Mouse (Mus musculus) MEL (cell line): ENCODE results near the gene Ces2a. TPM values are rescaled to one million over a fixed set of nuclear protein-coding genes. Genes with fewer than 3 reads are reported as not detected.

ENCODE experiments used
- DNase-seq: peaks from one replicate; pipeline ENCODE4 v3.0.0; 2011; ENCODE audit warnings: low read depth, low spot score
- H3K27ac ChIP-seq: 2 replicates; pipeline ENCODE4 v1.5.1; 2012; ENCODE audit warnings: low read depth, mild to moderate bottlenecking, control low read depth, low read length, moderate library complexity; ENCODE audit not compliant: control insufficient read depth
- H3K27me3 ChIP-seq, 2 experiments: fragments of 150-350 bp in 1 of 2; sonication (generic) in 1 of 2; 2 replicates each; pipeline ENCODE4 v1.6.1; 2012; ENCODE audit warnings: low read length in 2 of 2, mild to moderate bottlenecking in 2 of 2, improper control_type of control experiment in 1 of 2, moderate library complexity in 1 of 2; ENCODE audit not compliant: insufficient read depth in 2 of 2, control insufficient read depth in 1 of 2
- H3K36me3 ChIP-seq, 2 experiments: 2 replicates each; pipeline ENCODE4 v1.6.1; 2012 to 2014; ENCODE audit warnings: low read length in 2 of 2, improper control_type of control experiment in 1 of 2, inconsistent platforms in 1 of 2, mild to moderate bottlenecking in 1 of 2; ENCODE audit not compliant: insufficient read depth in 2 of 2, control insufficient read depth in 1 of 2
- H3K4me1 ChIP-seq, 2 experiments: fragments of 150-350 bp in 1 of 2; sonication (generic) in 1 of 2; 2 replicates each; pipeline ENCODE4 v1.6.1; 2012; ENCODE audit warnings: low read length in 2 of 2, improper control_type of control experiment in 1 of 2, mild to moderate bottlenecking in 1 of 2; ENCODE audit not compliant: insufficient read depth in 2 of 2, control insufficient read depth in 1 of 2
- H3K4me3 ChIP-seq, 2 experiments: fragments of 150-350 bp in 1 of 2; sonication (generic) in 1 of 2; 2 replicates each; pipeline ENCODE4 v1.5.1; 2012; ENCODE audit warnings: low read depth in 2 of 2, low read length in 2 of 2, mild to moderate bottlenecking in 2 of 2, moderate library complexity in 2 of 2, control low read depth in 1 of 2, improper control_type of control experiment in 1 of 2; ENCODE audit not compliant: control insufficient read depth in 1 of 2, insufficient read depth in 1 of 2
- H3K79me2 ChIP-seq: 2 replicates; pipeline ENCODE4 v1.6.1; 2012; ENCODE audit warnings: mild to moderate bottlenecking, low read length, moderate library complexity; ENCODE audit not compliant: control insufficient read depth, poor library complexity, insufficient read depth
- H3K9ac ChIP-seq: 2 replicates; pipeline ENCODE4 v1.6.1; 2012; ENCODE audit warnings: low read depth, mild to moderate bottlenecking, control low read depth, low read length, moderate library complexity; ENCODE audit not compliant: control insufficient read depth, poor library complexity, severe bottlenecking
- H3K9me3 ChIP-seq: fragments of 150-350 bp; sonication (generic); replicated peaks from 2 replicates; pipeline ENCODE4 v1.6.1; 2012; ENCODE audit warnings: mild to moderate bottlenecking, low read length, improper control_type of control experiment, moderate library complexity; ENCODE audit not compliant: insufficient read depth
- CHD2 ChIP-seq: IDR thresholded peaks from 2 replicates; pipeline ENCODE4 v1.6.1; 2011; ENCODE audit warnings: low read length, improper control_type of control experiment
- CTCF ChIP-seq, 3 experiments: IDR thresholded peaks in 2 of 3; conservative IDR thresholded peaks in 1 of 3; 2 replicates each; pipeline ENCODE4 v1.5.1; 2011 to 2012; ENCODE audit warnings: low read length in 3 of 3, low read depth in 2 of 3, mild to moderate bottlenecking in 2 of 3, improper control_type of control experiment in 1 of 3, inconsistent platforms in 1 of 3, mixed read lengths in 1 of 3, moderate library complexity in 1 of 3; ENCODE audit not compliant: control insufficient read depth in 1 of 3, insufficient read depth in 1 of 3, poor library complexity in 1 of 3, severe bottlenecking in 1 of 3
- EP300 ChIP-seq, 2 experiments: IDR thresholded peaks; 2 replicates each; pipeline ENCODE4 v1.6.1; 2011; ENCODE audit warnings: improper control_type of control experiment in 2 of 2, low read length in 2 of 2, low read depth in 1 of 2, mild to moderate bottlenecking in 1 of 2
- ETS1 ChIP-seq: IDR thresholded peaks from 2 replicates; pipeline ENCODE4 v1.6.1; 2012; ENCODE audit warnings: low read depth, mild to moderate bottlenecking, inconsistent platforms, low read length, improper control_type of control experiment, moderate library complexity
- GABPA ChIP-seq: IDR thresholded peaks from 2 replicates; pipeline ENCODE4 v1.6.1; 2012; ENCODE audit warnings: low read depth, mild to moderate bottlenecking, inconsistent platforms, low read length, improper control_type of control experiment, moderate library complexity
- HCFC1 ChIP-seq: IDR thresholded peaks from 2 replicates; pipeline ENCODE4 v1.6.1; 2012; ENCODE audit warnings: low read depth, mild to moderate bottlenecking, inconsistent platforms, low read length, improper control_type of control experiment, moderate library complexity
- KAT2A ChIP-seq: conservative IDR thresholded peaks from 2 replicates; pipeline ENCODE4 v1.6.1; 2012; ENCODE audit warnings: low read depth, low read length, improper control_type of control experiment, inconsistent platforms
- MAX ChIP-seq: IDR thresholded peaks from 2 replicates; pipeline ENCODE4 v1.6.1; 2011; ENCODE audit warnings: low read length, improper control_type of control experiment
- MAZ ChIP-seq: IDR thresholded peaks from 2 replicates; pipeline ENCODE4 v1.6.1; 2012; ENCODE audit warnings: low read depth, mild to moderate bottlenecking, inconsistent platforms, low read length, improper control_type of control experiment
- NELFE ChIP-seq: IDR thresholded peaks from 2 replicates; pipeline ENCODE4 v1.6.1; 2011; ENCODE audit warnings: low read depth, low read length, improper control_type of control experiment
- NRF1 ChIP-seq: IDR thresholded peaks from 2 replicates; pipeline ENCODE4 v1.6.1; 2014; ENCODE audit warnings: low read depth, mild to moderate bottlenecking, inconsistent platforms, low read length, improper control_type of control experiment, moderate library complexity; ENCODE audit not compliant: poor library complexity, insufficient read depth, severe bottlenecking
- POLR2A ChIP-seq, 2 experiments: IDR thresholded peaks; 2 replicates each; pipeline ENCODE4 v1.6.1; 2011 to 2012; ENCODE audit warnings: low read length in 2 of 2, mild to moderate bottlenecking in 2 of 2, control low read depth in 1 of 2, improper control_type of control experiment in 1 of 2, low read depth in 1 of 2, moderate library complexity in 1 of 2; ENCODE audit not compliant: control insufficient read depth in 1 of 2, insufficient read depth in 1 of 2, poor library complexity in 1 of 2
- POLR2AphosphoS2 ChIP-seq: IDR thresholded peaks from 2 replicates; pipeline ENCODE4 v1.6.1; 2011; ENCODE audit warnings: low read length, improper control_type of control experiment
- RAD21 ChIP-seq: IDR thresholded peaks from 2 replicates; pipeline ENCODE4 v1.6.1; 2011; ENCODE audit warnings: mild to moderate bottlenecking, low read depth, low read length, improper control_type of control experiment
- SMC3 ChIP-seq: IDR thresholded peaks from 2 replicates; pipeline ENCODE4 v1.6.1; 2011; ENCODE audit warnings: low read depth, low read length, improper control_type of control experiment
- TAL1 ChIP-seq: IDR thresholded peaks from 2 replicates; pipeline ENCODE4 v1.6.1; 2012; ENCODE audit warnings: mild to moderate bottlenecking, inconsistent platforms, low read length, moderate library complexity, mixed read lengths
- TCF12 ChIP-seq: IDR thresholded peaks from 2 replicates; pipeline ENCODE4 v1.6.1; 2014; ENCODE audit warnings: low read depth, mild to moderate bottlenecking, inconsistent platforms, low read length, improper control_type of control experiment, moderate library complexity
- USF1 ChIP-seq: IDR thresholded peaks from 2 replicates; pipeline ENCODE4 v1.6.1; 2014; ENCODE audit warnings: low read depth, mild to moderate bottlenecking, inconsistent platforms, low read length, improper control_type of control experiment, moderate library complexity
- ZC3H11A ChIP-seq: IDR thresholded peaks from 2 replicates; pipeline ENCODE4 v1.6.1; 2012; ENCODE audit warnings: low read depth, mild to moderate bottlenecking, inconsistent platforms, low read length, improper control_type of control experiment
- ZMIZ1 ChIP-seq: IDR thresholded peaks from 2 replicates; pipeline ENCODE4 v1.6.1; 2012; ENCODE audit warnings: low read depth, mild to moderate bottlenecking, inconsistent platforms, low read length, improper control_type of control experiment, moderate library complexity
- ZNF384 ChIP-seq: IDR thresholded peaks from 2 replicates; pipeline ENCODE4 v1.6.1; 2012; ENCODE audit warnings: low read depth, mild to moderate bottlenecking, inconsistent platforms, low read length, improper control_type of control experiment
- polyA plus RNA-seq, 2 experiments: library from polyadenylated mRNA; stranded (reverse) in 1 of 2; unstranded in 1 of 2; fragments of >175 nt in 1 of 2; fragments of >200 nt in 1 of 2; gene quantifications; 2 replicates each; pipeline versions ENCODE4 v1.2.1 to v1.2.4; 2012; ENCODE audit warnings: low replicate concordance in 2 of 2, low read depth in 1 of 2; ENCODE audit not compliant: insufficient read length in 2 of 2, insufficient read depth in 1 of 2, missing spikeins in 1 of 2
- total RNA-seq: library from RNA; depleted of rRNA; stranded (reverse); fragments of 300-350 nt; gene quantifications from 2 replicates; pipeline ENCODE4 v1.2.3, GENCODE M21; 2012

Ces2a gene
- total and polyA plus RNA-seq, 3 experiments: not detected

GRCm38 (mm10) chr8:104731969-104732368 is 1.8 kb upstream of the Ces2a start:
- H3K36me3 ChIP-seq: no peaks in the 10 kb centered on the region
- H3K9me3 ChIP-seq: no peaks in the 10 kb centered on the region
- no peak for TF ChIP-seq GABPA
- no peak overlapping the region for H3K27ac ChIP-seq
- H3K4me3 ChIP-seq: no peak overlapping the region
- no peak for DNase-seq
- no peak overlapping the region for H3K9ac ChIP-seq
- no peaks in the 10 kb centered on the region for H3K4me1 ChIP-seq
- H3K27me3 ChIP-seq: peaks cover 5 to 7% of the 10 kb centered on the region in 2 experiments
- H3K79me2 ChIP-seq: no peaks in the 10 kb centered on the region

DNA sequence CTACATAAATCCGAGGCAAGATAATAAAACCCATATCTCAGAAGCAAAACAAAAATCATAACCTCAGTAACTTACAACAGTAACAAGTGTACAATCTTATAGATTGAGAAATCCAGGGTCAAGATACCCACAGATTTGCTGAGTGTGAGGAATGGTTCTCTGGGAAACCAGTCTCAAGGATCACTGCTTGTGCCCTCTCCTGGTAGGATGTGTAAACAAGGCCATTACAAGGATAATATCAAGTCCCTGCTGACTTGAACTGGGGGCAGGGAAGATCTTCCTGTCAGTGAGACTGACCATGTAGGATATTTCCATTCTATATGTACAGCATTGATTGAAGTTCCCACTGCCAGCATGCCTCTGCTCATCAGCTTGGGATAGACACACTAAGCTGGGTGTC is 8.2 kb downstream of the Ces2a start:
- H3K27ac ChIP-seq: no peak overlapping the region
- H3K9ac ChIP-seq: no peak overlapping the region
- no peaks in the 10 kb centered on the region for H3K36me3 ChIP-seq
- no peaks in the 10 kb centered on the region for H3K79me2 ChIP-seq
- H3K27me3 ChIP-seq: peaks cover 0 to 2% of the 10 kb centered on the region in 2 experiments; a peak in 1 of 4 replicates
- H3K9me3 ChIP-seq: no peaks in the 10 kb centered on the region
- H3K4me3 ChIP-seq: no peak overlapping the region
- H3K4me1 ChIP-seq: no peaks in the 10 kb centered on the region
- DNase-seq: no peak
- TF ChIP-seq ZMIZ1: no peak
- no peak for TF ChIP-seq ETS1
- TF ChIP-seq MAZ: no peak
- TF ChIP-seq CTCF (IDR thresholded peaks at IDR 0.05 in 2 of 3, conservative IDR thresholded peaks at IDR 0.05 in 1 of 3; ENCODE audit: control insufficient read depth in 1 of 3, insufficient read depth in 1 of 3, low read depth in 2 of 3, low read length in 3 of 3, poor library complexity in 1 of 3, severe bottlenecking in 1 of 3): peak in 1 of 3 experiments; percentile 20; a peak in 1 of 6 replicates
- TF ChIP-seq CHD2: no peak
- peak; percentile 40 for TF ChIP-seq SMC3
- TF ChIP-seq HCFC1: no peak
- no peak for TF ChIP-seq MAX
- TF ChIP-seq POLR2A (IDR thresholded peaks at IDR 0.05; ENCODE audit: control insufficient read depth in 1 of 2, insufficient read depth in 1 of 2, low read depth in 1 of 2, low read length in 2 of 2, poor library complexity in 1 of 2): no peak

DNA sequence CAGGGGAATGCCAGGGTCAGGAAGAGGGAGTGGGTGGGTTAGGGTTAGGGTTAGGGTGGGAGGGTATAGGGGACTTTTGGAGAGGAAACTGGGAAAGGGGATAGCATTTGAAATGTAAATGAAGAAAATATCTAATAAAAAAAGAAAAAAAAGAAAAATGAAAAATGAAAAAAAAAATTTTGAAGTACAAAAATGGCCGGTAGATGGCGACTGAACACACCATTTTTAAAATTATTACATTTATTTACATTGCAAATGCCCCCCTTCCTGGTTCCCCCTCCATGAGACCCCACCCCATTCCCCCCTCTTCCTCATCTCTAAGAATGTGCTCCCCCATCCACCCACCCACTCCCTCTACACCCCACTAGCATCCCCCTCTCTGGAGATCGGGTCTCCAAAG is 9.6 kb downstream of the Ces2a start:
- peaks cover 0 to 2% of the 10 kb centered on the region in 2 experiments; a peak in 1 of 4 replicates for H3K27me3 ChIP-seq

More for the DNA sequence above, 9.6 kb downstream of the Ces2a start:
- H3K36me3 ChIP-seq: no peaks in the 10 kb centered on the region
- DNase-seq: peak; percentile 2
- TF ChIP-seq POLR2A (IDR thresholded peaks at IDR 0.05; ENCODE audit: control insufficient read depth in 1 of 2, insufficient read depth in 1 of 2, low read depth in 1 of 2, low read length in 2 of 2, poor library complexity in 1 of 2): no peak
- TF ChIP-seq USF1: no peak
- no peak for TF ChIP-seq KAT2A
- no peak for TF ChIP-seq POLR2AphosphoS2
- TF ChIP-seq RAD21: peak; percentile 58
- TF ChIP-seq TCF12: no peak
- TF ChIP-seq ZNF384: peak; percentile 80
- TF ChIP-seq CHD2: no peak
- TF ChIP-seq CTCF (IDR thresholded peaks at IDR 0.05 in 2 of 3, conservative IDR thresholded peaks at IDR 0.05 in 1 of 3; ENCODE audit: control insufficient read depth in 1 of 3, insufficient read depth in 1 of 3, low read depth in 2 of 3, low read length in 3 of 3, poor library complexity in 1 of 3, severe bottlenecking in 1 of 3): peak in 2 of 3 experiments; percentile 38 to 46; a peak in 4 of 6 replicates
- TF ChIP-seq NRF1: no peak
- TF ChIP-seq SMC3: peak; percentile 42
- TF ChIP-seq ZC3H11A: peak; percentile 34; the same call in 1 of the 2 replicates
- no peak for TF ChIP-seq ETS1
- TF ChIP-seq ZMIZ1: no peak
- no peak for TF ChIP-seq EP300 (IDR thresholded peaks at IDR 0.05; ENCODE audit: low read depth in 1 of 2, low read length in 2 of 2)
- no peak for TF ChIP-seq TAL1
- no peak for TF ChIP-seq NELFE
- TF ChIP-seq, all 39 proteins: peak for 5
- H3K4me3 ChIP-seq: no peak overlapping the region
- no peak overlapping the region for H3K9ac ChIP-seq
- no peaks in the 10 kb centered on the region for H3K4me1 ChIP-seq
- H3K9me3 ChIP-seq: no peaks in the 10 kb centered on the region
- H3K27ac ChIP-seq: no peak overlapping the region
- no peaks in the 10 kb centered on the region for H3K79me2 ChIP-seq
